Mouse (Mus musculus): ENCODE results near the gene Sirt7. TPM values are rescaled to one million over a fixed set of nuclear protein-coding genes. Genes with fewer than 3 reads are reported as not detected.

Sirt7 gene
- polyA plus RNA-seq, 1 experiment from 2014 or later: 27.3 TPM

DNA sequence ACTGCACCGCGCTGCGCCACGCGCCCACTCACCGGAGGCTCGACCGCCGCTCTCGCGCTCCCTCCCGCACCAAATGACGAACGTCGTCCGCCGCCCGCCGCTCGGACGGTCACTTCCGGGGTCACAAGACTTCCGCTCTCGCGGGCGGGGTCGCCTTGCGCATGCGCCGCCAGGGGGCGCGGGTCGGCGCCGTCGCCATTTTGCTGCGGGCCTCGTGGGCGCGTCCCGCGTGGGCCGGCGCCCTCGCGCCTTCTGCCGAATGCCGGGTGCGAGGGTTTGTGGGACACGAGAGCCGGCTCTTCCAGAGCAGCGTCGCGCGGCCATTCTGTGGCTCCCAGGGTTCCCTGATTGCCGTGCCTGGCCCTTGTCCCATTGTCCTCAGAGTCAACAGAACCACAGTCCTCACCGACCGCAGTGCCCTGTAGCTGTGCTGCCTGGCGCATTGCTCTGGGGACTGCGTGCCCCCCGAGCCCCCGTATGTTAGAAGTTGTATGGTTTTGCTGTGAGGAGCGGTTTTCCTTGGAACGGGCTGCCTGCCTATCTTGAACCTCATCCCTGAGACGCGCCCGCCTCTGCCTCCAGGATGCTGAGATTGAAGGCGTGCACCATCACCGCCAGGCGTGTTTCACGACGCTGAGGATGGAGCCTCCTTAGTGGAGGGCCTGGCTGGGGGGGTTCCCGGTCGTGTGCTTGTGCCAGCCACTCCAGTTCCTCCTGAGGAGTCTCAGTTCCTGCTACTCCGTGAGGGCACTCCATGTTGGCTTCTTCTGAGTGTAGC lies 43.4 kb downstream of the Sirt7 start, which contains the start of gene Arhgdia:
Arhgdia (minus strand) TSS at position 135 of the 778 bp plus-strand sequence.
- peak within 1 kb of the TSS; percentile 87 for H3K9ac ChIP-seq (ENCODE audit: low read depth, low read length)
- H3K4me3 ChIP-seq (ENCODE audit: low read depth, low read length): peak within 1 kb of the TSS; percentile 88
- no peaks in the 10 kb centered on the region for H3K9me3 ChIP-seq (replicated peaks; ENCODE audit: control insufficient read depth, low read length)
- H3K27me3 ChIP-seq (ENCODE audit: control insufficient read depth, insufficient read depth, low read depth, low read length): no peaks in the 10 kb centered on the region
- ATAC-seq (ENCODE audit: low read depth): peak; percentile 60
- H3K4me2 ChIP-seq (ENCODE audit: low read depth, low read length): peak within 1 kb of the TSS; percentile 96
- H3K27ac ChIP-seq (ENCODE audit: low read length): peak within 1 kb of the TSS; percentile 86
- H3K4me1 ChIP-seq (ENCODE audit: control insufficient read depth, low read depth, low read length): peaks cover 39% of the 10 kb centered on the region
- WGBS (ENCODE audit: insufficient replicate concordance): 2% methylated on average over 75 of the region's 75 CpGs
- H3K36me3 ChIP-seq (ENCODE audit: control insufficient read depth, insufficient read depth): peaks cover 37% of the 10 kb centered on the region

- Histone ChIP-seq H3K9ac (ENCODE audit: low read depth, low read length) (peak overlapping the region; percentile 87), H3K4me3 (ENCODE audit: low read depth, low read length) (peak overlapping the region; percentile 88), H3K4me1 (ENCODE audit: control insufficient read depth, low read depth, low read length) (peaks cover 42% of the 10 kb centered on the region), H3K36me3 (ENCODE audit: control insufficient read depth, insufficient read depth) (peaks cover 32% of the 10 kb centered on the region), H3K4me2 (ENCODE audit: low read depth, low read length) (peak overlapping the region; percentile 96), H3K9me3 (replicated peaks; ENCODE audit: control insufficient read depth, low read length) (no peaks in the 10 kb centered on the region), H3K27ac (ENCODE audit: low read length) (peak overlapping the region; percentile 86), H3K27me3 (ENCODE audit: control insufficient read depth, insufficient read depth, low read depth, low read length) (no peaks in the 10 kb centered on the region)
- peak; percentile 70 for ATAC-seq (ENCODE audit: low read depth)
- WGBS (ENCODE audit: insufficient replicate concordance): under 1% methylated on average over 41 of the region's 44 CpGs
These were observed 44.1 kb downstream of the Sirt7 start for GRCm38 (mm10) chr11:120580871-120581331.

DNA sequence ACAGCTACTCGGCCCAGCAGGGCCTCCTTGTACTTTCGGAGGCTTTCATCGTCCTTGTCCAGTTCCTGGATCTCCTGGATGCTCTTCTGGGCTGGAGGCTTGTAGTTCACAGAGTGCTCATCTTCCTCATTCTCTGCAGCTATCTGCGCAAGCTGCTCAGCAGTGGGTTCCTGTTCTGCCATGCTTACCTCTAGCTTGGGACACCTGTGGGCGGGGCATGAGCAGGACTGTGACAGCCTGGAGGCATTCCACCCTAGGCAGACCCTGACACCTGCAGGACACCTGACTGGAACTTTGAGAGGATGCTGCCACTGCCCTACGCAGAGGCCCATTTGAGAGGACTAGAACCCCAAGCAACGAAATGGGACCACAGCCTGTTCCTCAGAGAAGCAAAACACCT lies 44.9 kb downstream of the Sirt7 start:
- H3K27me3 ChIP-seq (ENCODE audit: control insufficient read depth, insufficient read depth, low read depth, low read length): no peaks in the 10 kb centered on the region
- no peak for ATAC-seq (ENCODE audit: low read depth)
- H3K4me2 ChIP-seq (ENCODE audit: low read depth, low read length): peak overlapping the region; percentile 96
- no peaks in the 10 kb centered on the region for H3K9me3 ChIP-seq (replicated peaks; ENCODE audit: control insufficient read depth, low read length)
- H3K4me3 ChIP-seq (ENCODE audit: low read depth, low read length): peak overlapping the region; percentile 88
- H3K36me3 ChIP-seq (ENCODE audit: control insufficient read depth, insufficient read depth): peaks cover 26% of the 10 kb centered on the region
- peak overlapping the region; percentile 87 for H3K9ac ChIP-seq (ENCODE audit: low read depth, low read length)
- peak overlapping the region; percentile 86 for H3K27ac ChIP-seq (ENCODE audit: low read length)
- peaks cover 42% of the 10 kb centered on the region for H3K4me1 ChIP-seq (ENCODE audit: control insufficient read depth, low read depth, low read length)
- WGBS (ENCODE audit: insufficient replicate concordance): 39% methylated on average over 7 of the region's 7 CpGs

GRCm38 (mm10) chr11:120579316-120580107 lies 45.5 kb downstream of the Sirt7 start:
- peak overlapping the region; percentile 87; the same call in 1 of the 2 replicates for H3K9ac ChIP-seq (ENCODE audit: low read depth, low read length)
- 56% methylated on average over 15 of the region's 15 CpGs for WGBS (ENCODE audit: insufficient replicate concordance)
- peak overlapping the region; percentile 96 for H3K4me2 ChIP-seq (ENCODE audit: low read depth, low read length)
- H3K36me3 ChIP-seq (ENCODE audit: control insufficient read depth, insufficient read depth): peaks cover 23% of the 10 kb centered on the region
- ATAC-seq (ENCODE audit: low read depth): no peak
- H3K27me3 ChIP-seq (ENCODE audit: control insufficient read depth, insufficient read depth, low read depth, low read length): no peaks in the 10 kb centered on the region
- H3K4me3 ChIP-seq (ENCODE audit: low read depth, low read length): peak overlapping the region; percentile 88
- H3K9me3 ChIP-seq (replicated peaks; ENCODE audit: control insufficient read depth, low read length): no peaks in the 10 kb centered on the region
- H3K27ac ChIP-seq (ENCODE audit: low read length): no peak overlapping the region; the same call in 1 of the 2 replicates
- H3K4me1 ChIP-seq (ENCODE audit: control insufficient read depth, low read depth, low read length): peaks cover 46% of the 10 kb centered on the region

DNA sequence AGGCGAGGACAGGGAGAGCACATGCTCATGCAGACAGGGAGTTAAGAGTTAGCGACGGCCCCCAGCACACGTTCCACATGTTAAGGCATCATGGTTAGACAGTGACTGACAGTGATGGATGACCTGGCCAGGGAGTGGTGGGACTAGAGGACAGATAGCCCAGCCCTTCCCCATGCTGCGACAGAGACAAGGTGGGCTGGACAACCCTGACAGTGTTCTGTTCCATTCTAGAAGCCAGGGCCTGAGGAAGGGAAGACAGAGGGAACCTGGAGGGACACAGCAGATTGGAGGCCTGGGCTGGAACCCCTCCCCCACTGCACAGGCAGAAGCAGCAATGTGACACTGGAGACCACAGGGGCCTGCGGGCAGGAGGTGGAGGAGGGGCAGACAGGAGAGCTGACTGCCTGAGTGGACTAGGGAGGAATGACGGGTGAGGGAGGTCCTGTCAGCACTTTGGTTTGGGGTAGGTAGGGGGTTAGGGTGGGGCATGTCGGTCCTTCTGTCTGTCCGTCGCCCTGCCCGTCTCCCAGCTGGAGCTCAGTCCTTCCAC lies 46.3 kb downstream of the Sirt7 start:
- H3K9ac ChIP-seq (ENCODE audit: low read depth, low read length): no peak overlapping the region
- no peaks in the 10 kb centered on the region for H3K27me3 ChIP-seq (ENCODE audit: control insufficient read depth, insufficient read depth, low read depth, low read length)
- H3K4me3 ChIP-seq (ENCODE audit: low read depth, low read length): no peak overlapping the region
- no peak for ATAC-seq (ENCODE audit: low read depth)
- no peaks in the 10 kb centered on the region for H3K9me3 ChIP-seq (replicated peaks; ENCODE audit: control insufficient read depth, low read length)
- no peak overlapping the region for H3K4me2 ChIP-seq (ENCODE audit: low read depth, low read length)
- no peak overlapping the region for H3K27ac ChIP-seq (ENCODE audit: low read length)
- 81% methylated on average over 11 of the region's 11 CpGs for WGBS (ENCODE audit: insufficient replicate concordance)
- H3K4me1 ChIP-seq (ENCODE audit: control insufficient read depth, low read depth, low read length): peaks cover 51% of the 10 kb centered on the region
- peaks cover 17% of the 10 kb centered on the region for H3K36me3 ChIP-seq (ENCODE audit: control insufficient read depth, insufficient read depth)

- Histone ChIP-seq H3K27me3 (ENCODE audit: control insufficient read depth, insufficient read depth, low read depth, low read length) (no peaks in the 10 kb centered on the region), H3K9me3 (replicated peaks; ENCODE audit: control insufficient read depth, low read length) (no peaks in the 10 kb centered on the region), H3K9ac (ENCODE audit: low read depth, low read length) (no peak overlapping the region), H3K36me3 (ENCODE audit: control insufficient read depth, insufficient read depth) (peaks cover 16% of the 10 kb centered on the region), H3K4me3 (ENCODE audit: low read depth, low read length) (no peak overlapping the region), H3K4me1 (ENCODE audit: control insufficient read depth, low read depth, low read length) (peaks cover 51% of the 10 kb centered on the region), H3K27ac (ENCODE audit: low read length) (no peak overlapping the region), H3K4me2 (ENCODE audit: low read depth, low read length) (no peak overlapping the region)
- 80% methylated on average over 10 of the region's 10 CpGs for WGBS (ENCODE audit: insufficient replicate concordance)
- no peak for ATAC-seq (ENCODE audit: low read depth)
These were observed 46.9 kb downstream of the Sirt7 start for GRCm38 (mm10) chr11:120578024-120578693.

DNA sequence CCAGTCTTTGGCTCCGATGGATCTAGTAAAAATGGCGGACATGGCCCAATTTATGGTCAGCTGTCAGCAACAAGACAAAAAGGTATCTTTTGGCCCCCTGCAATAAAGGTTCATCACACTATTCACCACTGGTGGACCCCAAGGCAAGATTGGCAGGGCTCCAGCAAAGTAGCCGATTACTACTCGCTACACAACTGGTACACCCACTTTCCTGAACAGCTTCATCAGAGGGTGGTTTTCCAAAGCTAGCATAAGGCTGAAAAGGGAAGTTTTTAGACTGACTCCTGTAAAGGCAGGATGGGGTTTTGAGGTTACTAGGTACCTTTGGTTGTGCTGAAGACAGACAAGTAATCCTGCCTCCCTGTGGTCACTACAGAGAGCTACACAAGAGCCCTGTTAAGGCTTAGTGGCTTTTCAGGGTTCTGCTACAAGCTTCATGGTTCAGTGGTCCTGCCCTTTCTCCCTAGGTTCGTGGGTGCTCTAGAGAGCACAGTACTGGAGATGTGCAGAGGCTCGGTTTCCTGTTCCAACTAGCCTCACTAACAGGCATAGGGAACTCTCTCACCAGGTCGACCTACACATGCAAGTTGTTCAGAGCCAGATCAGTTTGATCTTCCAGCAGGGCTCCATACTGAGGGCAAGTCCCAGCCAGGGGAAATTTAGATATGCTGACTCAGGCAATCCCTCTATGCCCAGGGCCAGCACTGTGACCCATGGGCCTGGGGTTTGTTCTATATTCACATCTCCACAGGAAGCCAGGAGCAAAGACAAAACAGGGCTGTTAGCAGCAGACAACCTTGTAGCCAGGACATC lies 47.6 kb downstream of the Sirt7 start:
- Histone ChIP-seq H3K9me3 (replicated peaks; ENCODE audit: control insufficient read depth, low read length) (no peaks in the 10 kb centered on the region), H3K4me2 (ENCODE audit: low read depth, low read length) (peak overlapping the region; percentile 41), H3K27ac (ENCODE audit: low read length) (peak overlapping the region; percentile 81), H3K9ac (ENCODE audit: low read depth, low read length) (no peak overlapping the region), H3K36me3 (ENCODE audit: control insufficient read depth, insufficient read depth) (peaks cover 16% of the 10 kb centered on the region), H3K4me3 (ENCODE audit: low read depth, low read length) (peak overlapping the region; percentile 18; the same call in 1 of the 2 replicates), H3K4me1 (ENCODE audit: control insufficient read depth, low read depth, low read length) (peaks cover 48% of the 10 kb centered on the region), H3K27me3 (ENCODE audit: control insufficient read depth, insufficient read depth, low read depth, low read length) (no peaks in the 10 kb centered on the region)
- 71% methylated on average over 7 of the region's 7 CpGs for WGBS (ENCODE audit: insufficient replicate concordance)
- no peak for ATAC-seq (ENCODE audit: low read depth)

All from liver, embryonic 16.5 days (tissue).